Mouse (Mus musculus) liver, adult 2 months (tissue): ENCODE results near the gene Gpx4. TPM values are rescaled to one million over a fixed set of nuclear protein-coding genes. Genes with fewer than 3 reads are reported as not detected.

Experiments
- DNase-seq: peaks from one replicate; pipeline ENCODE4 v3.0.0-alpha.2; 2011; ENCODE audit warnings: low read depth, low spot score; ENCODE audit errors: extremely low read depth
- H3K27ac ChIP-seq: fragments of 200-500 bp; replicated peaks from 2 replicates; pipeline ENCODE4 v1.5.1; 2012; ENCODE audit warnings: low read depth, mild to moderate bottlenecking, control low read depth, inconsistent platforms, low read length; ENCODE audit not compliant: insufficient read depth
- H3K27me3 ChIP-seq: fragments of 200-500 bp; 2 replicates; pipeline ENCODE4 v1.6.1; 2012; ENCODE audit warnings: mild to moderate bottlenecking, moderate library complexity, low read length, inconsistent platforms; ENCODE audit not compliant: control insufficient read depth, insufficient read depth
- H3K36me3 ChIP-seq: fragments of 200-500 bp; 2 replicates; pipeline ENCODE4 v1.6.1; 2012; ENCODE audit warnings: low read length, inconsistent platforms; ENCODE audit not compliant: control insufficient read depth, insufficient read depth
- H3K4me1 ChIP-seq: fragments of 200-500 bp; 2 replicates; pipeline ENCODE4 v1.6.1; 2011; ENCODE audit warnings: low read length; ENCODE audit not compliant: control insufficient read depth, insufficient read depth
- H3K4me3 ChIP-seq: fragments of 200-500 bp; 2 replicates; pipeline ENCODE4 v1.5.1; 2011; ENCODE audit warnings: low read depth, mild to moderate bottlenecking, control low read depth, low read length, moderate library complexity; ENCODE audit not compliant: insufficient read depth
- H3K79me2 ChIP-seq: fragments of 200-500 bp; 2 replicates; pipeline ENCODE4 v1.6.1; 2012; ENCODE audit warnings: inconsistent platforms, mild to moderate bottlenecking, low read length, moderate library complexity; ENCODE audit not compliant: control insufficient read depth, insufficient read depth
- H3K9ac ChIP-seq: fragments of 200-500 bp; 2 replicates; pipeline ENCODE4 v1.6.1; 2012; ENCODE audit warnings: low read depth, mild to moderate bottlenecking, control low read depth, inconsistent platforms, low read length
- CTCF ChIP-seq: fragments of 200-500 bp; IDR thresholded peaks from 2 replicates; pipeline ENCODE4 v1.5.1; 2011; ENCODE audit warnings: low read depth, low read length, control low read depth
- POLR2A ChIP-seq: fragments of 200-500 bp; IDR thresholded peaks from 2 replicates; pipeline ENCODE4 v1.6.1; 2011; ENCODE audit warnings: low read length, control low read depth; ENCODE audit not compliant: insufficient read depth; ENCODE audit errors: extremely low read depth
- WGBS: fragments of 180-500 bp; shearing (Covaris S2); methylation state at CpG from one replicate; pipeline ENCODE4 v1.1.7; 2018; 5-methylcytosine and 5-hydroxymethylcytosine counted together
- polyA plus RNA-seq: library from polyadenylated mRNA; depleted of rRNA; stranded (reverse); fragments of >200 nt; gene quantifications from 2 replicates; pipeline ENCODE4 v1.2.3, GENCODE M21; 2012
- total RNA-seq: library from RNA; depleted of rRNA; stranded (reverse); fragments of >200 nt; gene quantifications from 2 replicates; pipeline ENCODE4 v1.2.3, GENCODE M21; 2014

Gpx4 gene
- total and polyA plus RNA-seq, 2 experiments = 535 to 752 TPM

DNA sequence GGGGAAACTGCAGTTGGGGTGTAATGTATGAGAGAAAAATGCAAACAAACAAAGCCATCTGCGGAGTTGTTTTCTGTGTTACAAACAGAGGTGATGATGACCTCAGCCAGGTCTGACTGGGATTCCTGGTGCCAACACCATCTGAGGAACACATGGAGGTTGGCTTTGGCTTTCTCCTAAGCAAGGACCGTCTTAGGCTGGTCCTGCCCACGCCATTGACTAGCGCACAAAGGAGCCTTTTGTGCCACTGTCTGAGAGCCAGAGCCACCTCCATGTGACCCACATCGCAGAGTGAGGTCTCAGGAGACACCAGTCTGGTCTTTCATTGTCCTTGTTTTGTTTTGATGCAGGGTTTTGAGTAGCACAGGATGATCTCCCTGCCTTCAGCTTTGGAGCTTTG is 1.4 kb downstream of the Gpx4 start:
- no peak overlapping the region for H3K4me3 ChIP-seq
- 82% methylated on average over 5 of the region's 5 CpGs for WGBS
- H3K9ac ChIP-seq = no peak overlapping the region
- no peaks in the 10 kb centered on the region for H3K36me3 ChIP-seq
- no peak for DNase-seq
- no peaks in the 10 kb centered on the region for H3K79me2 ChIP-seq
- no peaks in the 10 kb centered on the region for H3K27me3 ChIP-seq
- H3K4me1 ChIP-seq = peaks cover 15% of the 10 kb centered on the region
- no peak for TF ChIP-seq POLR2A
- no peak for TF ChIP-seq CTCF
- H3K27ac ChIP-seq = no peak overlapping the region

DNA sequence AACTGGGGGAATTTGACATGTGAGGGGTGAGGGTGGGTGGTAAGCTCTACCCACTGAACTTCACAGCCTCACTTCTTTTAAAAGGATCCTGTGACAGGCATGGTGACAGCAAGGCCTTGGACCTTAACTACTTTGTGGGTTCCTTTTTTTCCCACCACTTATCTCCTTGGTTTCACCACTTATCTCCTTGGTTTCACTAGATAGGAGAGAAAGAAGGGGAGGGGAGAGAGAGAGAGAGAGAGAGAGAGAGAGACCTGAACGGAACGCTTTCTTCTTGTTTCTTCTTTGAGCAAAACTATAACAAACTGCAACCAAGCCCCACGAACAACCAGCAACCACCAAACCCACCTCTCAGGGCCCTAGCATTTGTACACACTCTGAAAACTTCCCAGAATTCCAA is 1.9 kb downstream of the Gpx4 start:
- Histone ChIP-seq H3K9ac (no peak overlapping the region), H3K27ac (no peak overlapping the region), H3K27me3 (no peaks in the 10 kb centered on the region), H3K79me2 (no peaks in the 10 kb centered on the region), H3K4me3 (no peak overlapping the region), H3K36me3 (no peaks in the 10 kb centered on the region), H3K4me1 (peaks cover 15% of the 10 kb centered on the region)
- WGBS = 90% methylated on average over 3 of the region's 3 CpGs
- no peak for TF ChIP-seq CTCF
- TF ChIP-seq POLR2A = no peak
- DNase-seq = no peak

DNA sequence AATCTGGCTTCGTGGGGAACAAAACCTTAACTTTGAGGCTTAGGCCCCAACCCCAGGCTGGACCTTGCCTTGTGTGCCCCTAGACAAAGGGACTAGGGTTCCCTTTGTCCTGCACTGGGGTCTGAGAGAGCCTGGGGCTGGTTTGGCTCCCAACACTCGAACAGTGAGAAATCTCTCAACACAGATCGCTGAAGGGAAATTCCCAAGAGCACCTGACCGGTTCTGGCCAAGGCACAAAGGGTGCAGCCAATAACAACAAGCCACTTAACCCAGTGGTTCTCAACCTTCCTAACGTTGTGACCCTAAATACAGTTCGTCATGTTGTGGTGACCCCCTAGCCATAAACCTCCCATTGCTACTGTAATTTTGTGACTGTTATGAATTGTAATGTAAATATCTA is 3.3 kb downstream of the Gpx4 start:
- 33% methylated on average over 6 of the region's 6 CpGs for WGBS
- DNase-seq = no peak
- no peaks in the 10 kb centered on the region; the same call in 1 of the 2 replicates for H3K36me3 ChIP-seq
- TF ChIP-seq POLR2A (no peak), CTCF (no peak)
- H3K4me3 ChIP-seq = no peak overlapping the region
- H3K9ac ChIP-seq = no peak overlapping the region
- H3K27me3 ChIP-seq = no peaks in the 10 kb centered on the region
- H3K4me1 ChIP-seq = peaks cover 18% of the 10 kb centered on the region
- H3K27ac ChIP-seq = no peak overlapping the region
- peaks cover 2% of the 10 kb centered on the region; the same call in 1 of the 2 replicates for H3K79me2 ChIP-seq

DNA sequence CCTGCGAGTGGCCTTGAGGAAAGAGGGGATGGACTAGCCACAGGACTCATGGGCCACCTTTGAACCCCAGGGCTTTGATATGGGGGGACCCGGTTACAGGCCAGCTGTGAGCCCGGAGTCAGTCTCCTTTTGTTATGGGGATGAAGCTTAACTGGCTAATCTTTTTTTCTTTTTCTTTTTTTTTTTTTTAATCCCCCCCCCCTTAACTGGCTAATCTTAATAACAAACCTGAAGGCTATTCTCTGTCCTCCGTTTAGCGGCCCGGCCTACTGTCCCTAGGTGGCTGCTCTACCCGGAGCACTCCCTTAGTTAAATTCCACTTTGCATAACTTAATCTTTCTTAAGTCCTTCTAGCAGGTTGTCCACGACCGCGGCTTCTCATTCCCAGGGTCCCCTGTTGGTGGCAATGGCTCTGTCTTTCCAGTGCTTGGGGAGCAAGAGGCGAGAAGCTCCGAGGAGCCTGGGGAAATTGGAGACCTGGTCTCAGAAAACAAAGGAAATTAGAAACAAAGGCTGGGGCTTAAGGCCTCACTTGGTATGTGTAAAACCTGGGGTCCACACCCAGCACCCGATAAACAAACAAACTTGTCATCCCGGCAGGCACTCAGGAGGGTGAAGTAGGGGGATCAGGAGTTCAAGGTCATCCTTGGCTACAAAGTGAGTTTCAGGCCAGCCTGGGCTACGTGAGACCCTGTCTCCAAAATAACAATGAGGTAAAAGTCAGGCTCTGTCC is 4.1 kb downstream of the Gpx4 start:
- Histone ChIP-seq H3K9ac (peak overlapping the region; percentile 23; the same call in 1 of the 2 replicates), H3K36me3 (peaks cover 5% of the 10 kb centered on the region; the same call in 1 of the 2 replicates), H3K4me1 (peaks cover 24% of the 10 kb centered on the region), H3K79me2 (peaks cover 2% of the 10 kb centered on the region; the same call in 1 of the 2 replicates), H3K27ac (peak overlapping the region; percentile 70), H3K4me3 (no peak overlapping the region), H3K27me3 (no peaks in the 10 kb centered on the region)
- no peak for DNase-seq
- 64% methylated on average over 15 of the region's 15 CpGs for WGBS
- TF ChIP-seq CTCF (no peak), POLR2A (no peak)

DNA sequence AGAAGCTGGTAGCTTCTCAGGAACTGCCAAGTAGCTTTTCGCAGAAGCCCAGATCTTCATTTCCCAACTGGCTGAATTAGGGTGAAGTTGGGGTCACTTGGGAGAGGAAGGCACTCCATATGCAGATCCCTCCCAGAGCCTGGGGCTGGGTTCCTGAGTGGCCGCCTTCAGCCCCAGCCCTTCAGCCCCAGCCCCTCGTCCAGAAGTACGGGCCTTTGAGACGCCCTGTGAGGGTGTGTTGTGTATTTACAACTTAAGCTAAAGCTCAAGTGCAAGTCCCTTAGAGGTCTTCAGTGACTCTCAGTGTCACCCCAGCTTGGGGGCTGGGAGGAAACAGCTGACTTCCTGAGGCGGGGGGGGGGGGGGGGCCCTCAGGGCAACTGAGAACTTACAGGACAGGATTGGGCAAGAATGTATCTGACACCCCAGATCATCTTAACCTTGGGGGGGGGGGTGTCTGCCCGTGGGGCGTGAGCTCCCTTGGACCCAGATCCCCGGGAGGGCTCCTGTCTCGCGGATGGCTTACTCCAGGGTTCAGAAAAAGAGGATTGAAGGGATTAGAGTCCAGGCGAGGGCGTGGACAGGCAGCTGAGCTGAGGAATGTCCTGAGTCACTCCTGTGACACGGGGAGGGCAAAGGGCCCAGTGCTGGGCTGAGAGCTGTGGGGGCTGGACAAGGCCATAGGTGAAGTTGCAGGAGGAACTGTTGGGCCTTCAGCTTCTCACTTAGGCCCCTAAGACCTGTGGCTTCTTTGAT is 4.8 kb downstream of the Gpx4 start:
- peak; percentile 84 for DNase-seq

More for the DNA sequence above, 4.8 kb downstream of the Gpx4 start:
- peak overlapping the region; percentile 70 for H3K27ac ChIP-seq
- H3K27me3 ChIP-seq = no peaks in the 10 kb centered on the region
- peak overlapping the region; percentile 23 for H3K9ac ChIP-seq
- no peak overlapping the region for H3K4me3 ChIP-seq
- WGBS = 31% methylated on average over 14 of the region's 14 CpGs
- peaks cover 24% of the 10 kb centered on the region for H3K4me1 ChIP-seq
- TF ChIP-seq POLR2A (no peak), CTCF (no peak)
- H3K79me2 ChIP-seq = peaks cover 2% of the 10 kb centered on the region; the same call in 1 of the 2 replicates
- H3K36me3 ChIP-seq = peaks cover 5% of the 10 kb centered on the region; the same call in 1 of the 2 replicates
